ENCODE assay signal across 36 mouse cellular contexts in the genomic region with DNA sequence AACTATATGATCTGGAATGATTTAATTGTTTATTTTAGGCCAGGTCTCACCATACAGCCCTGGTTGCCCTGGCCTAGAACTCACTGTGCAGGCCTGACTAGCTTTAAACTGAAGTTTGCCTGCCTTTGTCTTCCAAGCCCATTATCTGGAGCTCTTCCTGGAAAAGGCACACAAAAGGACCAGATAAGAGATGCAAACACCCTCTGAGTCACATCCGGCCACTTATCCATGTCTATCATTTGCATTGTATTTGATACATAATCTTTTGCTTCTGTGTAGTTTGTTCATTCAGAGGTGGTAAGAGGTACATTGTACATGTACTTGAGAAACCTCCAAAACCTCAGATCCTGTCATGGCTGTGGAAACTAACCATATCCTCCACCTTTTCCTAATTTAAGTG. TPM values are rescaled to one million over a fixed set of nuclear protein-coding genes. Genes with fewer than 3 reads are reported as not detected.
"Had no signal": no experiment of that assay in that cellular context is flagged by ENCODE, and none has a peak within 500 bp of the region (broad histone marks: within the 10 kb centered on the region; RNA-seq: fewer than 3 reads in every experiment).

No protein-coding gene starts in this region.

- H3K27me3 ChIP-seq: heart, embryonic 15.5 days; hindbrain, embryonic 12.5 days; hindbrain, embryonic 13.5 days; hindbrain, embryonic 15.5 days; intestine, embryonic 15.5 days; kidney, embryonic 15.5 days had no signal

- H3K4me2 ChIP-seq: heart, embryonic 11.5 days; heart, embryonic 15.5 days; hindbrain, embryonic 12.5 days; hindbrain, embryonic 13.5 days; hindbrain, embryonic 14.5 days; hindbrain, embryonic 15.5 days; intestine, embryonic 15.5 days; kidney, embryonic 15.5 days had no signal

- DNase-seq: heart, postnatal 10 days; heart, postnatal 14 days; heart, postnatal 36 days; heart, postnatal 4 days; kidney, adult 11 months; kidney, adult 18-20 months; kidney, adult 2 months; kidney, adult 8-10 months; kidney, adult 9 months; kidney, postnatal 10 days; kidney, postnatal 14 days; kidney, postnatal 25 days; kidney, postnatal 36 days; kidney, postnatal 4 days; layer of hippocampus, adult 9-11 months; layer of hippocampus, postnatal 36 days had no signal

- H3K27ac ChIP-seq: heart, embryonic 15.5 days; hindbrain, embryonic 10.5 days; hindbrain, embryonic 12.5 days; hindbrain, embryonic 13.5 days; hindbrain, embryonic 14.5 days; hindbrain, embryonic 15.5 days; hindbrain, postnatal 0 days; intestine, embryonic 15.5 days; kidney, embryonic 15.5 days; kidney, postnatal 0 days; layer of hippocampus, adult 2 months; left cerebral cortex, adult 2 months had no signal

- H3K4me1 ChIP-seq: hindbrain, embryonic 10.5 days; hindbrain, embryonic 12.5 days; hindbrain, embryonic 13.5 days; hindbrain, embryonic 15.5 days; intestine, embryonic 15.5 days; kidney, embryonic 15.5 days had no signal

- H3K9me3 ChIP-seq: heart, embryonic 15.5 days; hindbrain, embryonic 10.5 days; hindbrain, embryonic 12.5 days; hindbrain, embryonic 13.5 days; hindbrain, embryonic 15.5 days; intestine, embryonic 15.5 days; kidney, embryonic 15.5 days had no signal

- H3K4me3 ChIP-seq: heart, embryonic 15.5 days; hindbrain, embryonic 10.5 days; hindbrain, embryonic 12.5 days; hindbrain, embryonic 13.5 days; hindbrain, embryonic 15.5 days; intestine, embryonic 15.5 days; kidney, embryonic 15.5 days; layer of hippocampus, adult 2 months; left cerebral cortex, adult 2 months had no signal

- H3K9ac ChIP-seq: heart, embryonic 15.5 days; hindbrain, embryonic 12.5 days; hindbrain, embryonic 13.5 days; hindbrain, embryonic 14.5 days; hindbrain, embryonic 15.5 days; intestine, embryonic 15.5 days; kidney, embryonic 15.5 days had no signal

- ATAC-seq: hindbrain, embryonic 16.5 days; hindbrain, postnatal 0 days; inflammation-experienced regulatory T-cells, adult 6 months; intestine, embryonic 15.5 days; intestine, embryonic 16.5 days; intestine, postnatal 0 days had no signal

- H3K36me3 ChIP-seq: heart, embryonic 15.5 days; hindbrain, embryonic 10.5 days; hindbrain, embryonic 12.5 days; hindbrain, embryonic 13.5 days; hindbrain, embryonic 15.5 days; intestine, embryonic 15.5 days; kidney, embryonic 15.5 days had no signal

RNA-seq across cellular contexts. Expression of gene Mx1, which starts 39.1 kb away (rescaled TPM):
- polyA plus RNA-seq: heart, embryonic 11.5 days; heart, embryonic 15.5 days; hindbrain, embryonic 10.5 days; hindbrain, embryonic 11.5 days; hindbrain, embryonic 13.5 days; hindbrain, embryonic 14.5 days; kidney, embryonic 14.5 days; kidney, embryonic 16.5 days had no signal
